In the genomic region with DNA sequence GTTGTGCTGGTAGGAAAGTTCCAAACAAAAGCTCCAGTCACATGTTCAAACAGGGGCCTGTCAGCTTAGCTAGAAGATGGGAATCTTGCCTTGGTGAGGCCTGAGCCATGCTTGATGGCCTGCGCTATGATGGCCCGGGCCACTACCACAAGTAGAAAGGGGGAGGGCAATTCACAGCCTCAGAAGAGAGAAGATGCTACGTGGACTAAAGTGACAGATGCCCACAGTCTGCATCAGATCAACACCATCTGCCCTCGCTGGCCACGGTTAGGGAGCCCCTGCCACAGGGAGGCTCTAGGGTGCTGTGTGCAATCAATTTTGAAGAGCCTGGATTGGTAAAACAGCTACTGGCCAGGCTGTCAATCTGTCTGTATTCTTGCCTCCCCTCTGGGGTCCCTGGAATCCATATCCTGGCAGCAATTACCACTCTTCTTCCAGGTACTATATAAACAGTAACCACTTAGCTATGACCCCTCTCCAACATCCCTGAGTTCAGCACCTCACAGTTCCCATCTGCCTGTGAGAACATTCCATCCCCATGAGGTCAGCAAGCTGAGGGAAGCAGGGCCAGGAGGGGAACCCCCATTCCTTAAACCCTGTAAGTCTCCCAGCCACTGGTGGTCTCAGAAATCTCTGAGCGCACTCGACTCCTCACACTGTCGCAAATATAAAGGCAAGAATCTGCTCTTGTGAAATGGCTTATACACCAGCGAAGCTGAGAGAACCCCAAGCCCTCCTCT, we compare ENCODE assay signal across 19 mouse cellular contexts. TPM values are rescaled to one million over a fixed set of nuclear protein-coding genes. Genes with fewer than 3 reads are reported as not detected.
"Had no signal": no experiment of that assay in that cellular context is flagged by ENCODE, and none has a peak within 500 bp of the region (broad histone marks: within the 10 kb centered on the region; RNA-seq: fewer than 3 reads in every experiment).

No protein-coding gene starts in this region.

- H3K27ac ChIP-seq: kidney, postnatal 0 days; layer of hippocampus, adult 2 months; limb, embryonic 12.5 days; limb, embryonic 15.5 days; liver, embryonic 14.5 days; midbrain, embryonic 12.5 days; stomach, postnatal 0 days had no signal

- H3K27me3 ChIP-seq: limb, embryonic 12.5 days; limb, embryonic 15.5 days; midbrain, embryonic 12.5 days had no signal

- DNase-seq: kidney, adult 2 months; layer of hippocampus, adult 9-11 months; liver, postnatal 0 days; lung, postnatal 14 days; lung, postnatal 4 days; thymus, postnatal 36 days had no signal

- H3K4me3 ChIP-seq: layer of hippocampus, adult 2 months; limb, embryonic 12.5 days; limb, embryonic 15.5 days; midbrain, embryonic 12.5 days had no signal

- ATAC-seq: liver, postnatal 0 days; midbrain, embryonic 16.5 days had no signal

RNA-seq across cellular contexts. Expression of gene Gfi1b, which starts 15.5 kb away (rescaled TPM):
- total RNA-seq: layer of hippocampus, adult 2 months; layer of hippocampus, postnatal 25 days; left cerebral cortex, adult 18-20 months; left cerebral cortex, postnatal 10 days; left cerebral cortex, postnatal 36 days had no signal
- polyA plus RNA-seq: midbrain, embryonic 16.5 days; neural tube, embryonic 14.5 days had no signal
